Mouse (Mus musculus) right cerebral cortex, postnatal 36 days (tissue): Measurements from ENCODE around the gene Pelo.

Source experiments
- DNase-seq, 2 experiments: peaks; one replicate each; pipeline ENCODE4 v3.0.0; 2022; ENCODE audit warnings: low spot score in 2 of 2, mixed read lengths in 1 of 2

The Pelo gene

GRCm38 (mm10) chr13:115096965-115097364, 7.0 kb upstream of the Pelo start:
- DNase-seq, result no peak

DNA sequence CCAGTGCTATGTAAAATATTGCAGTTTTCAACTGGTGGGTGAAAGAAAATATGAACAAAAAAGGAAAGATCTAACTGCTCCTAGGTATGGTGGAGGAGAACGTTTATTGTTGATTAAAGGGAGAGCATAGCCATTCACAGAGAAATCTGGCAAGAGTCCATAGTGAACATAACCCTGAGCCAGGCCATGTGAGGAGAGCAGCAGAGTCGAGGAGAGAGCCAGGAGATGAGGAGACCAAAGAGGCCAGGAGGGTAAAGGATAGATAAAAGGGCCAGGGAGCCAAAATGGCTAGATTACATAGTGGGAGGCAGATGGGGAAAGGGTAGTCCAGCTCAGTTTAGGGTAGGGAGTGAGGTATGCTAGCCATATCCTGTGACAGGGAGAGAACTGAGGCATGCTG, 6.2 kb upstream of the Pelo start:
- no peak for DNase-seq

DNA sequence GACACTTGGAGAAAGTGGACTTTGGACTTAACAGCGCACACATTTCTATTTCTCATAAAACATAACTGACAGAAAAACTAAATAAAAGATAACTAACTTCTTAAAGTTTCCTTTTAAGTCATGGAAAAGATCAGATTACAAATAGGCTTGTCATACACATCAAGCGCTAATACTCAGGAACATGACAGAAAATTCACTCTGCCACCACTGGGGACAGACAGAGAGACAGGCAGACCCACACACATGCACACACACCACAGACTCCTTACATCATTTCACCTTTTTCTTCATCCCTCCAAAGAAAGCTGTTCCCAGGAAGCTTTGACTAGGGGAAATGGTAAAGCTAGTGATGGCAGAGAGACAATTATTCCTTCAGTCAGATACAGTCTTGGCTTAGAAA, 5.4 kb upstream of the Pelo start:
- DNase-seq, result no peak

- no peak for DNase-seq
These were observed 1.5 kb upstream of the Pelo start for GRCm38 (mm10) chr13:115091511-115091910.

GRCm38 (mm10) chr13:115090977-115091445, 1.0 kb upstream of the Pelo start:
- no peak for DNase-seq

DNA sequence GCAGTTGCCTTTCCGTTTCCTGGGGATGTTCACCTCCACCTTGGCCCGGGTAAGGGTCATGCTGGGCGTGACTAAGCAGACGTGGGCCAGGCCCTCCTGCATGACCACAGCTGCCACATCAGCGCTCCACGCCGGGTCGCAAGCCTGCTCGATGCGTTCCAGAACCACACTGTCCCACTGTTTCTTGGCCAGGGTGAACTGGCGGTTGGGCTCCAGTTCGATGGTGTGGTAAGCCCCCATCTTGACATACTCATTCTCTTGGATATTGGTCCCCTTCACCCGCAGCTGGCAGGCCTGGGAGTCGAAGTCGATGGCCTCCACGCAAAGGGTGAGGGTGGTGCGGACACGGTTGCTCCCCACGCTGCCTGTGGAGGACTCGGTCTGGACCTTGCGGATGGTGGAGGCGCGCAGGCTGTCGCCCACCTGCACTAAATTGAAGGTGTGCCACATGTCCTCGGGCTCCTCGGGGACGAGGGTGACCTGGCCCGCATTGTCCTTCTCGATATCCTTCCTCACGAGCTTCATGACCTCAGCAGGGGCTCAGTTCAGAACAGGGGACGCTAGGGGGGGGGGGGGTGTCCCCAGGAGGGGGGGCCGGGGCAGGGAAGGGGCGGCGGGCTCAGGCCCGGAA, 476 bp downstream of the Pelo start:
- peak; percentile 2 to 16 for DNase-seq

DNA sequence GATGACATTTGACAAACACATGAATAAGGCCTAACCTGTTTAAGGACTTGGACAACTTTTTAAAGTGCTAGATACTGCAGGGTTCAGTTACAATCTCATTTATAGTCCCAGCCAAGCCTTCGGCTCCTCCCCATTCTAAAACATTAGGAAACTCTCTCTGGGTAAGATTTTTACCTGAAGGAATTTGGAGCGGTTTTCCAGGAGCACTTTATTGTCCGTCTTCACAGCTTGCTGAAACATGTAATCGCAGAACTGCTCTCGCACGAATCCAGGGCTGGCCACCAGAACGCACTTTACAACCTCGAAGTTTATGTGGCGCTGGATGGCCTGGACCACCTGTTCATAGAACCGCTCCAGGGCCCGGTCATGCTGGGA, 979 bp downstream of the Pelo start:
- no peak for DNase-seq

- DNase-seq, result no peak
These were observed 4.0 kb downstream of the Pelo start for GRCm38 (mm10) chr13:115085974-115086373.

DNA sequence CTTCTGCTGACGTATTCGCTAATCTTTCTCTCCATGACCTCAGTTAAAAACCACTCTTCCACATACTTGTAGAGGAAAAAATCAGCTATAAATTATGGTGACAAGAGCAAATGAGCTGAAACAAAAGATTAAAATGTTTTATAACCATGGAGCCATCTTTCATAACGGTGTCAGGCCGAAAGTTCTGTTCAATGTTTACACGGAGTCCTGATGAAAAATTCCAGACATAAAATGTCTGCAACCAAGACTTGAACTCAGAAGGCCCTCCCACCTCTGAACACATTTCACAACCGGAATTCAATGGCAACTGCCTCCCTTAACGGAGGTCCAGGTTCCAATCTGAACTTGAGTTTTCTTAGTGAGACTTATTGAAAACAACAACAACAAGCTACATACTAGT, 7.6 kb downstream of the Pelo start:
- DNase-seq, result no peak

DNA sequence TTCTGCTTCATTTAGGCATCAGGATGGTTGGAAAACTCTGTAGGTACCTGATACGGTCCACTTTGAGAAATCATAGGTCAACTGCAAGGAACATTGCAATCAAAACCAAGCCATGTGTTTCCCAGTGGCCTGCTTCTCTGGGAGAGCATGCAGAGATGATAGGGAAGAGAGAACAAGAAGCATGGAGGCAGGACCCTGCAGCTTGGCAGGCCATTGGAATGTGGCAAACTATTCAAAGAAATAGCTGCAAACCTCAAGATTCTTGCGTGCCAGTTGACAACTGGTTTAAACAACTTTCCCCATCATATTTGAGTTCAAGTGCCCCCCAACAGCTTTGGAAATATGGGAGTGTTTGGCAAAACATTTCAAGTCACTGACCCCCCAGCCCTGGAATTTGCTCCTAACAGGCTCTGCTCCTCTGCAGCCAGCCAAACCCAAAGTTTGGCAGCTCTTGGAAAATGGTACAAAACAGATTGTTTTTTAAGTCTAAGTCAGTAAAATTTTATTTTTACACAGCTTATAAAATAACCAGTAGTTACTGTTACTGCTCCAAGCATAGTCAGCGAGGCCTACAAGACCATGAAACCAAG, 9.9 kb downstream of the Pelo start:
- no peak for DNase-seq

GRCm38 (mm10) chr13:115078997-115079685, 10.8 kb downstream of the Pelo start:
- DNase-seq, result no peak

DNA sequence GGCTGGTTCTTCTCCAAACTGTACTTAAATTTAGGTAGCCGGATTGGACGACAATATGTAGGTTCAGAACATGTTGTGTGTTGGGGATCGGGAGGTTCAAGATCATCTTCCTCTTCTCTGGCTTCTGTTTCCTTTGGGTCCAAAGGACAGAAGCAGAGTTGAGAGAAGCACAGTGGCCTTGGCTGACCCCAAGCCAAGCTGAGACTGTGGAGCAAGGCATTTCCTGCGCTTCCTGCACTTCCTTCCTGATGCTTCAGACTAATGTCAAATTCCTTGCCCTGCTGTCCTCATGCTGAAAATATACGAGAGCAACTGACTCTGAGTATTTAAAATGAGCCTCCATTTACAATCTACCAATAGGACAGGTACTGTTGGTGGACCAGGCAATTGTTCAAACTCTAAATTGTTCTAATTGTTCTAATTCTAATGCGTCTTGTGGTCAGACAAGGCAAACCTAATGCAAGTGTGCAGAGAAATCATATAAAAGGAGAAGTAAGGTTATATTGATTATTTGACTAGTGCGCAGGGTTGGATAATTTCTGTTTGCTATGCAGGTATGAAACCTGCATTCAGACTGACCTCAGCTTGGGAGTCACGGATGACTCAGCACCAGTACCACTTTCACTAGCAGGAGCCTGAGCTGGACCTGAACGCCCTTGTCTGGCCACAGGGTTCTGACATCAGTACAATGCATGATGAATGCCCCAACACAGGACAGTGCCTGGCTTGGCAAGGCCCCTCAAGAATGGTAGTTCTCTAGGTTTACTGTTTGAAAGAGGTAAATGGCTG, 12.4 kb downstream of the Pelo start:
- DNase-seq, result no peak

GRCm38 (mm10) chr13:115072386-115072785, 17.6 kb downstream of the Pelo start:
- DNase-seq, result no peak

DNA sequence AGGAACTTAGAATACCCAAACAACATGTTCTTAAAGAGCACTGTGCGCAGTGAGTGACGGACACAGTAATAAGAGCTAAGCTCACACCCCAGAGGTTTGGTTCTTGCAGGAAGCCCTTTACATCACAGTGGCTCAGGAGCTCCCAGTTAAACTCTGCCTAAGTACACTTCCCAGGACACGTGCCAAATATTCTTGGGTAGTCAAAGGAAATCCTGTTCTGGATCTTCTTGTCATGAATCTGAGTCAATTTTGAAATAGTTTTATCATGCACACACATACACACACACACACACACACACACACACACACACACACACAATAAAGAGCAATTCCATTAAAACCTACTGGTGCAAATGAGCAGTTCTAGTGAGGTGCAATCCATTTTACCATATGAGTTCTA, 18.6 kb downstream of the Pelo start:
- DNase-seq, result no peak

DNA sequence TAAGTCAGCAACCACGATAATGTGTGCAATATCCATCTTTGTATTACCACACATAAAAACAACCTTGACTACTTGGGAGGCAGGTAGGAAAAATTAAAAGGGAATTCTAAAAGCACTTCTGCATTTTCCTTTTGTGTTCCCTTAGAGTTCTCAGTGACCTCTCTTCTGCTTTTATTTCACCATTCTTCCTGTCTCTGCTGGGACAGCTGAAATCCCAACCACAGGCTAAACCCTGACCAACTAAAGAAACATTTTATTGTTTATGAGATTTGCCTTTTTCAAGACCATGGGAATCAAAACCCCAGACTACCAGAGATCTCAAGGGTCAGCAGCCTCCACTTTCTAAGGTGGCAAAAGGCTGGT, 22.0 kb downstream of the Pelo start:
- no peak for DNase-seq

GRCm38 (mm10) chr13:115067324-115067967, 22.5 kb downstream of the Pelo start:
- DNase-seq, result no peak

- DNase-seq, result no peak
These were observed 32.4 kb downstream of the Pelo start for GRCm38 (mm10) chr13:115057555-115057954.

GRCm38 (mm10) chr13:115054783-115055182, 35.2 kb downstream of the Pelo start:
- DNase-seq, result no peak

GRCm38 (mm10) chr13:115052568-115052967, 37.4 kb downstream of the Pelo start:
- DNase-seq, result peak; percentile 27 to 63

- DNase-seq, result no peak
These were observed 39.1 kb downstream of the Pelo start for GRCm38 (mm10) chr13:115050660-115051559.

- no peak for DNase-seq
These were observed 47.3 kb downstream of the Pelo start for GRCm38 (mm10) chr13:115042652-115043051.
